Mouse (Mus musculus) myocyte (in vitro differentiated cells): ENCODE results near the gene Fgg.

Experiments used
- CEBPB ChIP-seq: IDR thresholded peaks from 2 replicates; pipeline ENCODE4 v1.6.1; 2011; ENCODE audit warnings: mild to moderate bottlenecking, moderate library complexity; ENCODE audit not compliant: poor library complexity, insufficient read depth, severe bottlenecking
- MYOG ChIP-seq, 3 experiments: IDR thresholded peaks; one replicate each; pipeline ENCODE4 v1.6.1; 2011; ENCODE audit warnings: control low read depth in 2 of 3, low read depth in 2 of 3, mild to moderate bottlenecking in 2 of 3; ENCODE audit not compliant: insufficient read length in 2 of 3, control insufficient read depth in 1 of 3, insufficient read depth in 1 of 3
- POLR2A ChIP-seq: IDR thresholded peaks from one replicate; pipeline ENCODE4 v1.6.1; 2011; ENCODE audit warnings: low read depth, mild to moderate bottlenecking, control low read depth, moderate library complexity; ENCODE audit not compliant: insufficient read length
- TCF12 ChIP-seq: IDR thresholded peaks from one replicate; pipeline ENCODE4 v1.6.1; 2011; ENCODE audit warnings: mild to moderate bottlenecking, control low read depth; ENCODE audit not compliant: poor library complexity, insufficient read depth, severe bottlenecking
- USF1 ChIP-seq: IDR thresholded peaks from one replicate; pipeline ENCODE4 v1.6.1; 2011; ENCODE audit warnings: low read depth, mild to moderate bottlenecking, control low read depth, moderate library complexity

DNA sequence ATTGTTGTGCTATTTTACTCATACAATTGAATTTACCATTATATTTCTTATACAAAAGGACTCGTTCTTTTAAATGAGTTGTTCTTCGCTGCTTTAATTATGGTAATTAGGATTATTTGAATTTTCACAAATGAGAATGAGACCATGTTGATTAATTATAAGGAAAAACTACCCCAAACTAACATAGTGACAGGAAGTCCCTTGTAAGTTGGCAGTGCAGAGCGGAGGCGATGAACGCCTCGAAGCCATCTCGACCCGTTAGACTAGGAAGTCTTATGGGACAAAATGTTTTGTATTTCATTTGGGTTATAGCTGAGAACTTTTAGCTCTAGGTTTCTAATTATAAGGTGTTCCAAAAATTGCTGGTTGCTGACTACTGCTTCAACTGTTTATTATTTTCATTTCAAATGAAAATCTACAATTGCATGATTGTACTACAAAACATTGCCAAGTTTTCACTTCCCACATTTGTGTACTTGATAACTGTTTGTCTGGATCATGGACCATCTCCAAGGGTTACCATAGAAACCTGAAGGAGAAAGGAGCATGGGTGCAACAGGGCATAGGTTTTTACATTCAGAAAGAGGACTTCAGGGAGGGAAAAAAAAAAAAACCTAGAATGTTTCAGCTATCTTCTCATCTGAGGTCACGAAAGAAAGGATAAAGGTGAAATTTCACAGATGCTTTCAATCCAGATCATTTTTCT, 20.2 kb downstream of the Fgg start:
- TF ChIP-seq TCF12: no peak
- TF ChIP-seq MYOG (IDR thresholded peaks at IDR 0.05; ENCODE audit: control insufficient read depth in 1 of 3, insufficient read depth in 1 of 3, insufficient read length in 2 of 3, low read depth in 2 of 3): no peak
- no peak for TF ChIP-seq POLR2A
- no peak for TF ChIP-seq CEBPB
- TF ChIP-seq USF1: no peak
